Mouse (Mus musculus): Measurements from ENCODE around the gene Klhl29. TPM values are rescaled to one million over a fixed set of nuclear protein-coding genes. Genes with fewer than 3 reads are reported as not detected.

Gene Klhl29
- total RNA-seq, 2 experiments from 2014 or later = 39.0 to 44.3 TPM

DNA sequence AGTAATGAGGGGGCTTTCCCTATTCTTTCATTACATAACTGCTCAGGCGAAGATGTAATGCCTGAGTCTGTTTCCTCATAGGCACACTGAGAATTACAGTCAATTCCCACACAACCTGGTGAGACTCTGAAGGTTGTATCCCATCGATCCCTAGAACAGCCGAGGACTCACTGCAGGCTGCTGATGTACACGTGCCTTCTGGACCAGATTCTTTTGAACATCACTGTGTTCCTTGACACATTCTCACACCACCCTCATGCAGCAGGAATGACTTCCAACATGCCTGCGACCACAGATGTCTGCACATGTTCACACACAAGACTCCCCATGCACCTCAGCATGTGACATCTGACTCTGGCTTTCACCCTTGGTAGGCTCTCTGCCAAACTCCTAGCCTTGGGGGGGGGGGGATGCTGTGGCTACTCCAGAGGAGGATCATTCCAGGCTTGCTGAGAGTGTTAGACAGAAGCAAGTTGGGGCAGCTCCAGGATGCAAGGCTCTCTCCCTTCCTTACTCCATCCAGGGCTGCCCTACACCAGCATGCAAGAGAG, 217.5 kb downstream of the Klhl29 start:
- intact Hi-C loops (cut with DNase I) = loop anchor here (5.0 to 10.0 kb wide), 2 partner anchors 109 to 1477 kb away; no protein-coding TSS in a partner anchor
- peak in 1 of 2 experiments; percentile 62 for DNase-seq (ENCODE audit: low spot score in 2 of 2)

DNA sequence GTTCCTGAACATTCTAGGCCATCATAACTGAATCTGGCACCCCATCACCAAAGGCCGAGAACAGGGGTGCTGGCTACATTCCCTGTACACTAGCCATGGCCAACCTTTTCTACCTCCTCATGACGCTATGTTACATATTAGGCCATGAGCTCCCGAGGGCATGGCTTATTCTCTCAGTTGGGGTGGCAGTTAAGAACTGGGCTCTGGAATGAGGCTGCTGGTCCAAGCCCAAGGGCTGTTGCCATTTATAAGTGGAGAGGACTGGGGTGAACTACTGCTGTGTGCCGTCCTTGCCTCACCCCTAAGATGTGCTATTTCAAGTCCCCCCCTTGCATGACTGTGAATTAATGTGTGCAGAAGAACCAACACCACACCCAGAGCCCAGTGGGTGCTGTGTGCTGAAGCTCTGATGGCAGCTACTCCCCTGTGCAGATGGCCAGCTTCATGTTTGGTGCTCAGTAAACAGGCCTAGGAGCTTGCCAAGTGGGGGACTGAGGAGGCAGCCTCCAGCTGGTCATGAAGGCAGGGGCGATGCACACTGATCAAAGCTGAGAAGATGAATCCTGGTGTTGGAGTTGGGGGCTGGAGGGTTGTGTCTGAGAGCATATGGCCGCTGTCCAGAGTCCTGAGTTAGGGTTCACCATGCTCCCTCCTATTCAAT, 218.3 kb downstream of the Klhl29 start:
- DNase-seq (ENCODE audit: low spot score in 2 of 2) = peak; percentile 69 to 89
- intact Hi-C loops (cut with DNase I) = loop anchor here (5.0 to 10.0 kb wide), 2 partner anchors 110 to 1478 kb away; no protein-coding TSS in a partner anchor

DNA sequence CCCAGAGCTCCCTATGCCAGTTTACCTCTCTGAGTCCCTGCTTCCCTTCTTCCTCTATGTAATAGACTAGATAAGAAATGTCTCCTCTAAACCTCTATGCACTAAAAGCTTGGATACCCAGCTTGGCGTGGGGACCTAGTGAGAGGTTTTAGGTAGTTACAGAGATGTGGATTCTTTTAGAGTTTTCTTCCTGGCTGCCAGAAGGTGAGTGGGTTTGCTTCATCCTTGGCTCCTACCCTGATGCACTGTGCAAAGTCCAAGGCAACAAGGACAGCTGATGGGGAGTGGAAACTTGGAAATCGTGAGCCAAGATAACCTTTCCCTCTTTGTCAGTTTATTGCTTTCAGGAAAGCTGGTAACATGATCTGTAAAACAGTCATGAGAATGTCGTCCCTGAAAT, 220.3 kb downstream of the Klhl29 start:
- DNase-seq (ENCODE audit: low spot score in 2 of 2) = no peak
- intact Hi-C loops (cut with DNase I) = loop anchor here (5.0 to 10.0 kb wide), 2 partner anchors 112 to 1480 kb away; no protein-coding TSS in a partner anchor

DNA sequence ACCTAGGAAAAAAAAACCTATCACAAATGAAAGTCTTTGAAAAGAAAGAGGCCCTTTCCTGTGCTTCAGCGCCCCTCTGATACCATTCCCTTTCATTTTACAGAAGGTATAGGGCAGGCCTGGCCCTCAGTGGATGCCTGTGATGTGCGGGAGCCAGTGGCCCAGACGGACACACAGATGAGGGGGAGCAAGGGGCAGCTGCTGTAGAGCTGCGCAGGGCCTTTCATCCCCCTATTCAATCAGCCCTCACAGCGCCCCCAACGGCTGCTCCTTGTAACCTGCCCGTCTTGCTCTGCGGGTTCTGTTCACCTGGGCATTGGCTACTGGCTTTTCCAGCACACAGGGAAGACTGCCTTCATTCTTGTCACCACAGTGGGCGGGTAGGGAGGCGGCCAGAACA, 223.6 kb downstream of the Klhl29 start:
- intact Hi-C loops (cut with DNase I) = loop anchor here (10.0 kb wide), 1 partner anchor 1483 kb away; no protein-coding TSS in a partner anchor

DNA sequence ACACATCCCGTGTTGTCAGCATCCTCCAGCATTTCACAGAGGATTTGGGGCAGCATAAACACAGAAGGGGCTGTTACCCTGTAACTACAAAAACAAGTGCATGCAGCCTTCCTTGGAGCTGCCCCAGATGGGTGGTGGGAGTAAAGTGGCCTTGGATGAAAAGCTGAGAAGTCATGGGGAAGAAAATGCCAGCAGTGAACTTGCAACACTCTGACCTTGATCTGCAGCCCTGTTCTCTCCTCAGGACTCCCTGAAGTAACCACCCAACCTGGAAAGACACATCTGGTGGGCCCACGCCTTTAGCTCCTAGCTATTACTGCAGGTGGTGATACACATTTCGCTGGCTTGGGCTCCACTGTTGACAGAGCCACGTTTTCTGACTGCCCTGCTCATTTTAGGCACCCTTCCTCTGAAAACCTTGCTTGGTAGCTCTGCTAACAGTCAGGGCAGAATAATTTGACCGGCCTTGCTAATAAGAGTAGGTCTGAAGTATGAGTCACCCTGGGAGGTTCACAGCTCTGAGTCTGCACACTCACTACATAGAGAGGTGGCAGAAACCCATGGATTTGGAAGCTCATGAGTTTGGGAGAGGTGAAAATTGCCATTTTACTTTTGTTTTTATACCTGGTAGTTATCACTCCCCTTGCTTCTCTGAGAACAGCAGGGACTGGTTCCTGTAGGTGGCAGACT, 228.0 kb downstream of the Klhl29 start:
- intact Hi-C loops (cut with DNase I) = loop anchor here (10.0 kb wide), 1 partner anchor 227 kb away; the partner anchor contains the start of gene Klhl29
- no peak for DNase-seq (ENCODE audit: low spot score in 2 of 2)

More for the DNA sequence above, 223.6 kb downstream of the Klhl29 start:
- no peak for DNase-seq (ENCODE audit: low spot score in 2 of 2)

DNA sequence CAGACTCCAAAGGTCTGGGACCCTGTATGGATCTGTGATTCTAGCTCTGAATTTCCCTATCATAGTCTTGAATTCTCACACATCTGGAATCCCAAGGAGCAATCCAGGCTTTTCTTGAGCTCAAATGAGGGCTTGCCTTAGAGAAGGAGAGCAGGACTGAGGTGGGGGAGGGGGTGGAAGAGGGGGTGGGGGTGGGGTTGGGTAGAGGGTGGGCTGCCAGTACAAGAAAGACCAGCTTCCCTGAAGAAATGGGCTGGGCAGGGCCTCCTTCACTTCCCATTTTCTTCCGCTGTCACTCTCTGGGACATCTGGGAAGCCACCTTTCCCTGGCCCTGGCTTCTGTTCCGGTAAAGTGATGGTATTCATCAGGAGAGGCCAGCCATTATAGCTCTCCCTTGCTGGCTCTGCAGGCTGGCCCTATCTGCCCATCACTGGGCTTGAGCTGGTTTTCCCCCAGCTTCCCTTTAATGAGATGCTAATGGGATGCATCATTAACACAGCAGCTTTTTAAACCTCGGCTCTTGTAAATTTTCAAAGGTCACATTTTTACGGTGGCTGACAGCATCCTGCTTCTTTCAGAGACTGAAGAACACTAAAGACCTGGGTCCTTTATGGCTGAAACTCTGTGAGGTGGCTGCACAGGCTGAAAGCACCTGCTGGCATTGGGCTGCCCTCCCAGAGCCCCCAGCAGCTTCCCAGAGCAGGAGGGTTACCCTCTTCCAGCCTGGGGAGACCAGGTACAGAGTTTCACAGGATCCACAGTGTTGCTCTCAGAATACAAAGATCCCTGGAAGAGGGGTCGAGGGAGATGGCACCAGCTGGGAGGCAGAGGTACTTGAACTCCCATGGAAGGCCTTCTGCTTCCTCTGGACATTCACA, 231.3 kb downstream of the Klhl29 start:
- DNase-seq (ENCODE audit: low spot score in 2 of 2) = no peak
- intact Hi-C loops (cut with DNase I) = loop anchor here (5.0 to 10.0 kb wide), 2 partner anchors 83 to 231 kb away; partner anchors contain the start of gene Klhl29

DNA sequence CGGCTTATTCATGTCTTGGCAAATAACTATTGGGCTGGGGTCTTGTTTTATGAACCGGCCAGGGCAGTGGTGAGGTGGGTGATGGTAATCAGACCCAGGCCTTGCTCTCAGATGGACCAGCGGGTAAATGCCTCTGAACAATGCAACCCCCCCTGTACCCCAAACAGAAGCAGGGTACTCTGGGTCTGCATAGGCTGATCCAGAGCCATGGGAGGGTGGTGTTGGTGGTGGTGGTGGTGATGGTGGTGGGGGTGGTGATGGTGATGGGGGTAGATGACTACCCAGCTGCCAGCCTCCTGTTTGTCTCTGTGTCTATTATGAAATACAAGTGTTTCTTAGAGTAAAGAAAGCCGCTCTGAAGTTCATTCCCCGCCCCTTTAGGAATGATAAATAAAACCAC, 232.3 kb downstream of the Klhl29 start:
- intact Hi-C loops (cut with DNase I) = loop anchor here (5.0 to 10.0 kb wide), 2 partner anchors 84 to 232 kb away; partner anchors contain the start of gene Klhl29
- no peak for DNase-seq (ENCODE audit: low spot score in 2 of 2)

DNA sequence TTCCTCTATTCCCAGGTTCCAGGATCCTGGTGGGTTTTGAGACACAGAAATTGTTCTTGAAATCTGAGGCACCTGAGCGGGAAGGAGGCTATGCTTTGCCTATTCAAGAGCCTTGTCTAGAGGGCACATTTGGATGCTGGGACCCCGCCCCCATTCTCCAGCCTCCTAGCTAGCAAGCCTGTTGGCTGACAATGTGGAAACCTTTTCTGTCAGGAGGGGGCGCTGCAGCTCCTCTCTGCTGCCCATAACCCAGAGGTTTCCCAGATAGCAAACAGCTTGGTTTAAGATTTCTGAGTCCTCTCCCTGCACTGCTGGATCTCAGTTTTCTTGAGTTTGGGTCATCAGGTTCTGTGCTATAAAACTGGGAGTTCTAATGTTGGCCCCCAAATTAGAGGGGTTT, 232.7 kb downstream of the Klhl29 start:
- intact Hi-C loops (cut with DNase I) = loop anchor here (5.0 to 10.0 kb wide), 2 partner anchors 85 to 232 kb away; partner anchors contain the start of gene Klhl29
- peak; percentile 92 to 95 for DNase-seq (ENCODE audit: low spot score in 2 of 2)

DNA sequence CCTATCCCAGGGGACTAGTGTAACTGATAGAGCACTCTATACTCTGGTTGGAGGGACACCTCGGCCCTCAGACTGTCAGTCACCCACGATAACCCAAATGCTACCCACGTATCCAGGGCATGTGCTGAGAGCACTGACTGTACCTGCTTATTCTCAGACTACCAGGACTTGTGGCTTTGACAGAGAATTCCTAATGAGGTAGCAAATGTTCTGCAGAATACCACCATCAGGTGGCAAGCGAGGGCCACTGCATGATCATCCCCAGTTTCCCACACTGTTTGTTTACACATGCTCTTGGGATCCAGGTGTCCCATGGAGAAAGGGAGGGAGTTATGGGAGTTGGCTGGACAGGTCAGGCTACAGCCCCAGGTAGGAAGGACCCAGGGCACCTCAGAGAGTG, 234.4 kb downstream of the Klhl29 start:
- DNase-seq (ENCODE audit: low spot score in 2 of 2) = peak in 1 of 2 experiments; percentile 60
- intact Hi-C loops (cut with DNase I) = loop anchor here (5.0 to 10.0 kb wide), 2 partner anchors 86 to 234 kb away; partner anchors contain the start of gene Klhl29

DNA sequence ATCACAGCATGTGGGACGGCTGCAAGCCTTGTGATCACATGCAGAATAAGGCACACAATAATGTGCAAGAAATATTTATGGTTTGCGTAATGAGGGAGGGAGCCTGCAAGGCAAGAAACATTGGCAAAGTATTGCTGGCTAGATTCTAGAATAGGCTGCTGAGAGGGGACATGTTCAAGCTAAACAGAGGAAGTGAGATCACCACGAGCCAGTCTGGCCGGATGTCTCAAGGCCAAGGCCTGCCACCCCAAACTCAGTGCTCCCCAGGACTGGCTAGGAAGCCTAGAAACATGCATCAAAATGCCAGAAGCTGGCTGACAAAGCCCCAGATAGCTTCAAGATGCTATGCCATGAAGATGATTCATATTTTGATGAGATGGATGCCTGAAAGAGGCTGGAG, 236.2 kb downstream of the Klhl29 start:
- DNase-seq (ENCODE audit: low spot score in 2 of 2) = no peak

DNA sequence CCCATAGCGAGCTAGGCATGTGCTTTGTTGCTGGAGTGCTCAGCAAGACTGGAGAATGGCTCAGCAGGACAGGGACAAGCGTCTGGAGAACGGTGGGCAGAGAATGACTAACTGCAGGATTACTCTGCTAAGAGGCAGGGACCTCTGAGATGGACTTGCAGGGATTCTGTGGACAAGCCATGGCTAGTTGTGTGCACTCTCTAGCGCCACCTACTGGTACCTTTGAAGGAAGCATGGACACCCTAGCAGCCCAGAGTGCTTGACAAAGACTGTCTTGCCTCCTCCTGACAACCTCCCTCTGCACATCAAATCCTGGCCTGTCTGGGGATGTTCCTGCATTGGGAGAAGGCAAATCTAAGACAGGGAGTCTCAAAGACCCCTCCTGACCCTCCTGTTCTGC, 239.2 kb downstream of the Klhl29 start:
- DNase-seq (ENCODE audit: low spot score in 2 of 2) = peak; percentile 76

More for the DNA sequence above, 236.2 kb downstream of the Klhl29 start:
- intact Hi-C loops (cut with DNase I) = loop anchor here (5.0 kb wide), 1 partner anchor 112 kb away; no protein-coding TSS in a partner anchor

DNA sequence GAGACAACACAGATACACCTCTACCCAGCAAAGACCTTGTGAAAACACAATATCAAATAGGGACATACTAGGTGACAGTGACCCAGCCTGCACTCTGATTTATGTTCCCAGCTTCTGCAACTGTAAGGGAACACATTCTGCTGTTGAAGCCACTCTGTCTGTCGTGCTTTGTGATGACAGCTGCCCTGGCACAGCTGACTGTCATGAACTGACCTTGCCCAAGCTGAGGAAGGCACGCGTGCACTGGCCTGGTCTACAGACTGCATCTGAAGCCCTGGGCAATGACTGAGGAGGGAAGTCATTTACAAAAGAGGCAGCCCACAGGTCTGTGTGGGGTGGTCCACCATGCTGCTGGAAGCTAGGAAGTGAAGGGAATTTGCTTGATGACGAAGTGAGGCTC, 246.3 kb downstream of the Klhl29 start:
- no peak for DNase-seq (ENCODE audit: low spot score in 2 of 2)
- intact Hi-C loops (cut with DNase I) = no loop called here

More for the DNA sequence above, 239.2 kb downstream of the Klhl29 start:
- intact Hi-C loops (cut with DNase I) = loop anchor here (5.0 kb wide), 1 partner anchor 109 kb away; no protein-coding TSS in a partner anchor

DNA sequence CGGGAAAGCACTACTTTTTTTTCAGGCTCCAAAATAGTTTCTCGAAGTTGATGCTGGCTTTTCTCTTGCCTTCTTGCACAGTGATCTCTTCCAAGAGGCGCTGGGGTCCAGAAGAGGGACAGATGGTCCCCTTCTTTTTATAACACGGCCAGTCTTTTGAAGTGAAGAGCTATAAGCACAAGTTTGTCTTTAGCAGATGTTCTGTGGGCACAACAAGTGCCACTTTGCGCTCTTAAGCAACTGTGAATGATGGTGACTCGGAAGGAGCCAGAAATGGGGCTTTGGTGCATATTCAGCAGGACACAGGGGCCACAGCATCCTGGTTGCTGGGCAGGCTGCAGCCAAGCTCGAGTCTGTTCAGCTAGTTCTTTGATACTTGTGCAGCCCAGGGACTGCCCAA, 249.6 kb downstream of the Klhl29 start:
- intact Hi-C loops (cut with DNase I) = no loop called here

DNA sequence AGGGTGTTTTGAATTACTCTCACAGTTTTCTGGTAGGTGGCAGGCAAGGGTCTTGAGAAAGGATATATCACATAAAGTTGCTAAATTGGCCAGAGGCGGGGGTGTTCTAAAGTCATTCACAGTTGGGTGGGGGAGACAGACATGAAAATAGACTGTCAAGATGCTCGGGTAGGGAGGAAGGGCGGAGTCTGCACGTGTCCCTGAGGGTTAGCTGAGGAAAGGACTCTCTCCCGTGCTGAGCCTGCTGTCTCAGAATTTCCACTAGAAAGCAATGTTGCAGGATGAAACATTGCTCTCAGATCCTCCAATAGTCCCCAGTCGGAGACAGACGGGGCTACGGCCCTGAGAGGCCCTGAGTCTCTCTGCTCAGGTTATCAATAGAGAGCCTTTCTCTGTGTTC, 252.5 kb downstream of the Klhl29 start:
- intact Hi-C loops (cut with DNase I) = no loop called here
- peak; percentile 67 to 84 for DNase-seq (ENCODE audit: low spot score in 2 of 2)

More for the DNA sequence above, 249.6 kb downstream of the Klhl29 start:
- DNase-seq (ENCODE audit: low spot score in 2 of 2) = peak; percentile 42 to 54

DNA sequence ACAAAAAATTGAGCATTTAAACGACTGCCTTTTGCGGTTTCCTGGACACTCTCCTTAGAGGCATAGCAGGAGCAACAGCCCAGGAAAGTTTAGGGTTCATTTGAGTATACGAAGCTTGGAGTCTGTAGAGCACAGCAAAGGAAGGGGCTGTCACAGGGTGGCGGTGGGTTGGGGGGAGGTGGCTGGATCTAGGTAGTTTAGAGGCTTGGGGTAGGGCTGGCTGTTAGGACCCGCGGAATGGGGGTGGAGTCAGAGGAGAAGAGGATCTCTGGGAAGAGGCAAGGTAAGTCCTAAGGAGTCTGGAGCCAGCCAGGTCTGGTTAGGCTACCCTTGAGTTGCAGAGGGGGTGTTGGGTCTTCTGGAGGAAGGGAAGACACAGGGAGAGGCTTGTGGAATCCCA, 255.2 kb downstream of the Klhl29 start:
- intact Hi-C loops (cut with DNase I) = no loop called here

DNA sequence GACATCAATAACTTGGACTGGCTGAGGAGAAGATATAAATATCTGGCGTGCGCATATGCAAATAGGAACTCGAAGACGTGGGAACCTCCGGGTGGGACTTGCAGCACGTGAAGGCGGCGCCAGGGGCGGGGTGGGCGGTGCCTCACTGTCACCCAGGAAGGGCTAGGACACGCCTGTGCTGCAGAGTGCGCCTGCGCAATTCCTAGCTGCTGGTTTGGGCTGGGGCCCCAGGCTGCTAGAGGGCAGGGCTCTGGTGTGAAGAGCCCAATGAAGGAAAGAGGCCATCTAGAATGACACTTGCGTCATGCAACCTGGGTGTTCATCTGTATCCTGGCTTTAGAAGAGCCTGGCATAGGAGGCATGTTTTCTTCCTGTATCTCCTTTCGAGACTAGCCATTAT, 255.8 kb downstream of the Klhl29 start:
- DNase-seq (ENCODE audit: low spot score in 2 of 2) = peak; percentile 96 to 97
- intact Hi-C loops (cut with DNase I) = no loop called here

More for the DNA sequence above, 255.2 kb downstream of the Klhl29 start:
- no peak for DNase-seq (ENCODE audit: low spot score in 2 of 2)

DNA sequence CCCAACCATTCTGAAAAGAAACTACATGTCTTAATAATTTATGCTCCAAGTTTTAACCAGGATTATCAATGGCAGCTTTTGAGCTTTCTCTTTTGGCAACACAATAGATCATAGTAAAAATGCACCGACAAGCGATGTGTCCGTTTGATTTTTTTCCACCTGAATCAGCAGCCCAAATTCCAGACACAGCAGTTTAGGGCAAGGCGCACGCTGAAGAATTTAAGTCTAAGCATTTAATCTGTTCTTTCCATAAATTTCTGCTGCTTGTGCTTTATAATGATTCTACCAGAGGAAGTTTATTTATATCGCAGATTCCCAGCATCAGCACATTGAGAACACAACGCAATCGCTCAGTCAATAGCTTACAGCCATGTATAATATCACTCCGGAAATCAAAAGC, 256.2 kb downstream of the Klhl29 start:
- no peak for DNase-seq (ENCODE audit: low spot score in 2 of 2)
- intact Hi-C loops (cut with DNase I) = no loop called here

DNA sequence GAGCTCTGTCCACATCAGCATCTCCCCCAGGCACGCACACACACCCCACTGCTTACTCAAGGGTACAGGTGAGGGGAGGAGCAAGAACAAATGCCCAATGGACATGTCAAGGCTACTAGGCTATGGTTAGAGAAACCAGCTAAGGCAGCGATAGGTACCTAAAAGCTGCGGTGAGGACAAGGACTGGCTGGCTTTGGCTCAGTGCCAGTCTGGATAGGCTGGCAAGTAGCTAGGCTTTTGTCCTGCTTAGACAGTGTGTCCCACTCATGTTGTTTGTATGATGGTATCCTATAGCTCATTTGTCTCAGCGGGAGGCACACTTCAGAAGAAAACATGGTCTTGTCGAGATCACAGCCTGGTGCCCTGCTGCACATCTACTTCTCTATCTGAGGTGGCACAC, 258.9 kb downstream of the Klhl29 start:
- intact Hi-C loops (cut with DNase I) = no loop called here
- no peak for DNase-seq (ENCODE audit: low spot score in 2 of 2)

DNA sequence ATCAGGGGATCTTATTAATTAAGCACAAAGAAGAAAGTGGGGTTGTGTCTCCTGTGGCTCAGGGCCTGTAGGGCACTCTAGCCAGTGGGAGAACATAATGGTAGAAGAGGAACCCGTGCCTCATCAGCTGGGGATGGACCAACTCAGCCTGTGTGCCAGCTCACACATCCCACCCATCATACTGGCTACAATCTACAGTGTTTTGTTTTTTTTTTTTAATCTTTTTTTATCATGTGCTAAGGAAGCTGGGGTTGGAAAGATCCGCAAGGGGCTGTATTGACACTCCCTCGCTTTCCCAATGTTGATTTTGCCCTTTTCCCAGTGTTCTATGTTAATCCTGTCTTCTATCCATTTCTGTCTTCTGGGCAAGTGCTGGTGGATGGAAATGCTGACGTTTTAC, 260.9 kb downstream of the Klhl29 start:
- peak in 1 of 2 experiments; percentile 54 for DNase-seq (ENCODE audit: low spot score in 2 of 2)
- intact Hi-C loops (cut with DNase I) = no loop called here

Data from left cerebral cortex, postnatal 14 days (tissue).